Mouse (Mus musculus): ENCODE results near the gene Myom1.

The Myom1 gene

DNA sequence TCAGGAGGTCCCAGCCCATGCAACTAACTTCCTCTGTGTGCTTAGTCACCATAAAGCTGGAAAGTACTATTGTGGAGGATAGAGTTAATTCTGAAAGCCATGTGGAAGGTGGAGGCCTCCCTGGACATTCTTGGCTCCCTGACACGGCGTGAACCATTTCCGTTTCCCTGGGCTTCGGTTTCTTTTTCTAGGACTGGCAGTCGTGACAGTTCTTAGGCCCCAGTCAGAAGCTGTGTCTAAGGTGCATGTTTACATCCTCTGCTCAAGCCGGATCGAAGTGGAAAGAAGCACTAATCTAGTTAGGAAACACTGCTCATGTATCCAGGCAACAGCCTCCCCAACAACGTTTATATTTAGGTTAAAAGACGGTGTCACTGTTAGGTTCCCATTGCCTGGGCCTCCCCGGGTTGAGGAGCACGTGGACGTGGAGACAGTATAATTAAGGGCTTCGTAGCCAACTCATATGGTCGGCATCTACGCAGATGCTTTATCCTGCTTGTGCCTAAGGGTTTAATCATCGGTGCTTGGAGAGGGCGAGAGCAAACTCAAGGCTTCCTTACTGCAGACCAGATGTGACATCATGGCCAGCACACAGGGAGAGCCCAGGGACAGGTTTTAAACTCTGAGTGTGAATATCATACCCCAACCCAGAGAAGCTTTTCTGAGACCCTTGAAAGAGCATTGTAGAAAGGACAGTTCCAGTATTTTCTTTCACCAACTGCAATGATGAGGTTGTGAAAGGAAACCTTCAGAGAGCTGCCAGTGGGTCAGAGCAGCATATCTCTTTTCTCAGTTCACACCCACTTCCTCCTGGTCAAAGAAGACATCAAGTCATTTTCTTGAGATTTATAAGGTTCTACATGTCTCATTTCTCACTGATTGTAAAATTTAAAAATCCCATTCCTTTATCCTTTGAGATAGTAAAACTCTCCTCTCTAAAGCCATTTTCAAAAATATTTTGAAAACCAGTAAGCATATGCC, 100.4 kb downstream of the Myom1 start:
- DNase-seq (ENCODE audit: low spot score), result no peak

DNA sequence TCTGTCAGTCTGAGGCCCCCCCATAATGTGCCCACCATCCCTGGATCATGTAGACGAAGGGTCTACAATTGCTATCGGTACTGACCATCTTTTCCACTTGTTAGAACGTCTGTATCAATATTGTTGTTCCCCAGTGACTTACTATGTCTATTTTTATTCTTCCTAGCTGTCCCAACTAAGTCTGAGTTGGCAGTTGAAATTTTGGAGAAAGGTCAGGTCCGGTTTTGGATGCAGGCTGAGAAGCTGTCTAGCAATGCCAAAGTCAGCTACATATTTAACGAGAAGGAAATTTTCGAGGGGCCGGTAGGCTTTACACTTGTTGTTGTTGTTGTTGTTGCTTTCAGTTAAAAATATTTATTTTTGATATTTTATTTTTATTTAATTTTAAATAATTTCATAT, 102.9 kb downstream of the Myom1 start:
- DNase-seq (ENCODE audit: low spot score), result no peak

GRCm38 (mm10) chr17:71106250-71106649, 103.8 kb downstream of the Myom1 start:
- DNase-seq (ENCODE audit: low spot score), result no peak

DNA sequence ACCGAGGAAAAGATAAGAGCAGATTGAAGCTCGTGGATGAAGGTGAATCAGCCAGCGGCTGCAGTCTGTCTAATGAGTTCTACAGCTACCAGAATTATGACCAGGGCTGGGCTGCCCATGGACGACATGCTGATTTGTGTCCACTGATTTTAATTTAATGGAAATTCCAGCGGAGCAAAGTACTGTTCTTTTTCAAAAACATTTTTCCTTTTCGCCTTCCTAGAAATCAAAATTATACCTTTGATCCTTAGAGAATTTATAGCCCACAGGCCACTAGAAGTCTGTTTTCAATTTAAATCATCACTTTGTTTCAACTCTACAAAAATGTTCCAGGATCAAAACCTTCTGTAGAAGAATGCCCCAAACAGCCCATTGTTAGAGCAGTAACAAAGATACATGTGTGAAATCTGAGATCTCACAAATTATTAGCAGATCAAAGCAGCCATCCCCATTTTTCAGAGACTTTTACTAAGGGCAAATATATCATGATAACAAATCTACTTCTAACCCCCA, 108.4 kb downstream of the Myom1 start:
- no peak for DNase-seq (ENCODE audit: low spot score)

DNA sequence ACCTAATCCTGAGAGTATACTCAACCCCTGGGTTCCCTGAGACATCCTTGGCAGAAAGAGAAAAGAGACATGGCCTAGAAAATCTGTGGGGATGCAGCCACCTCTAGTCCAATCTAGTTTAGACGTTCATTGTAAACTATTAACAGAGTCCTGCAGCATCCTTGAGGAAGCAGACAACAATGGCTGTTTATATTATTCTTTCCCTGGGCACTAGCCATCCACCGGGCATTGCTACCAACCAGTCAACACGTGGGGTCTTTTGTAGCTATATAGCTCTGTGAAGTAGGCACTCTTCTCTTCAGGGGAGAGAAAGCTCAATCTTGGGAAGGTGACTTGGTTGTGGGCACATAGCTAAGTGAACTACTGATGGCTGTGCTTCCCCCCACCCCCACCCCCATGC, 110.3 kb downstream of the Myom1 start:
- no peak for DNase-seq (ENCODE audit: low spot score)

GRCm38 (mm10) chr17:71114282-71114681, 111.8 kb downstream of the Myom1 start:
- no peak for DNase-seq (ENCODE audit: low spot score)

DNA sequence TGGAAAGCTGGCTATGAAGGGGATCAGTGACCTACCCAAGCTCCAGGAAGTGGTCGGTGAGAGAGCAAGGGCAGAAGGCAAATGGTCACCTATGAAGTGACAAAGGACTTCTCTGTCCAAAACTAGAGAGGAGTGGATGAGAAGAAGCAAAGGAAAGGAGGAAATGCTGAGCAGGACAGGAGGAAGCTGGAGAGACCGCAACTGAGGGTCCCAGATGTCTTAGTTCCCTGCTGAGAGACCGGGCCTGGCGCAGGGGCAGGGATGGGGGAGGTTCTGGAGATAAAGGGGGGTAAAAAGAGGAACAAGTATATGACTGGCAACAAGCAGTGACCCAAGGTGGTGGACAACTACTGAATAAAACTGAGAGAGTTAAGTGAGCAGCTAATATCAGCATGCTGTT, 115.5 kb downstream of the Myom1 start:
- DNase-seq (ENCODE audit: low spot score), result no peak

- DNase-seq (ENCODE audit: low spot score), result no peak
These were observed 116.2 kb downstream of the Myom1 start for GRCm38 (mm10) chr17:71118607-71119006.

DNA sequence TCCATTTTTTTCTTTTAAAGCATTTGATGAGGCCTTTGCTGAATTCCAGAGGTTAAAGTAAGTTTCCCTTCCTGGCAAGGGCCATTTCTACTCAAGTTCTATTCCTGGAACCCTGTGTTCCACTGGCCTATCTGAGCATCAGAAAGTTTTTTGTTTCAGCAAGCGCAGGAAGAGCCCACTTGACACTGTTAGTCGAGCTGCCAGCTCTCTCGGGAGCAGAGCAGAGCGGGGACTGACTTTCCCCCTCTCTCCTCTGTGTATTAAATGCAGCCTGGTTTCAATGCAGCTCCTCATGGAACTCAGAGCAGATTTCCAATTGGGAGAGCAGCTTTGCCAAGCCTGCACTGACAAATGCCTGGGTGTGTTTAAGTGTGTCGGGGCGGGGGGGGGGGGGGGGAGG, 118.2 kb downstream of the Myom1 start:
- DNase-seq (ENCODE audit: low spot score), result no peak

DNA sequence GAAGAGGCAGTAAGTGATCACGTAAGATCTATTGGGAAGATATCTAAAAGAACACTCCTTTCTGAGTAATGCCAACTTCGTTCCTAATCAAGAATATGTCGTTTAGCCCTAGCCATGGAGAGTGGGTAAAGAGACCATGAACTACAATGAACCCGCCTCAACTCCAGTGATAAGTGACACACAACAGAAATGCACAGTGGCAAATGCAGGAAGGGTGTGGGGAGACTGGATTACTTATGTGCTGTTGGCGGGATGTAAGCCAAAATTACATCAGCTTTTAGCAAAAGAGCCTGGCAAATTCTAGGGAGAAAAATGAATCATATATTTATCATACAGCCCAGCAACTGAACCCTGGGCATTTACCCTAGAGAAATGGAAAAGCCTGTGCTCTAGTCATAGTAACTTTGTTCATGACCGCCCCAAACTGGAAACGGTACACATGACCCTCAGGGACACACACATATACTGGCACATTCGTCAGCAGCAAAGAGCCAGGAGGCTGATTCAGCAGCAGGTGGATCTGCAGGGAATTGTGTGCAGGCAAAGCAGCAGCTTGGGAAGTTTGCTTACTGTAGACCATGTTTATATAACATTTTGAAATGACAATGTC, 121.7 kb downstream of the Myom1 start:
- DNase-seq (ENCODE audit: low spot score), result no peak

DNA sequence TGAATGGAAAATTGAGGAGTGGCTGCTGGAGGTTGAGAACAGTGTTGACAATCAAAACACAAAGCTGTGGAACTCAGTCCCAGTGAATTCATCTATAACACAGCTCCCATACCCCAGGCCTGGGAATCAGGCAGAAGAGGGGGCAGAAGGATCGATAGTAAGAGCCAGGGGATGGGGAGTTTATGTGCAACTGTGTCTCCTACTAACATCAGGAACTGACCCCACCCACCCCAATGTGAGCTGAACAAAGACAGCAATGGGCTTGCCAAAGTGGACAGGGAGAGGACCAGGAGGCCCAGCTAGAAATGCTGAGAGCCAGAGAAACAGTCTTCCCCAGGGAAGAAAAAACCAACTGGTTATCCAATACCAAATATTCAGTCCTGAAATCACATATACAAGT, 122.2 kb downstream of the Myom1 start:
- DNase-seq (ENCODE audit: low spot score), result no peak

- DNase-seq (ENCODE audit: low spot score), result no peak
These were observed 123.1 kb downstream of the Myom1 start for GRCm38 (mm10) chr17:71125519-71125918.

- no peak for DNase-seq (ENCODE audit: low spot score)
These were observed 123.6 kb downstream of the Myom1 start for GRCm38 (mm10) chr17:71126001-71126400.

GRCm38 (mm10) chr17:71127464-71128110, 125.2 kb downstream of the Myom1 start:
- no peak for DNase-seq (ENCODE audit: low spot score)

DNA sequence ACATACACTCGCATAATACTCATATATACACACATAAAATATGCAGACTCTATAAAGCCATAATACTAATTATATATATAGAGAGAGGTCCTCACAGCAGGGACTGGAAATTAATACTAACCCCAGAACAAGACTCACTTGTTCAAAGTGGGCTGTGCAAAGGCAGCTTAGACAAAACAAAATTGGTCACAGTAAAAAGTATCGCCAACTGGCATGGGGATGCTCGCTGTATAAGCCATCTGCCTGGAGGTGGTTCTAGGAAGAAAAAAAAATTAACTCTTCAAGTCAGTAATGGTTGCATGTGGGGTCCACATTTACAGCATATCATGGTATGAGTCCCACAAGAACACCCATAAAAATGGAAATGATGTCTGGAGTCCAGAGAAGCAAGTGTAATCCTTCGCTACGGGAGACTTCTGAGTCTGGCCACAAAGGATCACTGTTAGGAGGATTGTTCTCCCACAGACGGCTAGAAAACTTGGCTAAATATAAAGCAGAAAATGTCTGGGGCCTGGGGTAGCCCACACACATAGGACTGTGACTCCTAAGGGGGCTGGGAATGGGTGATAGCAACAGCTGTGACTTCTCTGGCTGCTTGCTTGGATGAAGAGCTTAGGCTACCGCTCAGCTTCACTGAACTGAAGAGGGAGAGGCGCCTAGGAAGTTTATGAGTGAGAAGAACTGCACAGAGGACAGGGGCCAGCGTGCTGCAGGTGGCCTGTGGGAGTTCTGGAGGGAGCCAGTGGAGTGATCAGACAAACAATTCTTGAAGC, 127.2 kb downstream of the Myom1 start:
- no peak for DNase-seq (ENCODE audit: low spot score)

DNA sequence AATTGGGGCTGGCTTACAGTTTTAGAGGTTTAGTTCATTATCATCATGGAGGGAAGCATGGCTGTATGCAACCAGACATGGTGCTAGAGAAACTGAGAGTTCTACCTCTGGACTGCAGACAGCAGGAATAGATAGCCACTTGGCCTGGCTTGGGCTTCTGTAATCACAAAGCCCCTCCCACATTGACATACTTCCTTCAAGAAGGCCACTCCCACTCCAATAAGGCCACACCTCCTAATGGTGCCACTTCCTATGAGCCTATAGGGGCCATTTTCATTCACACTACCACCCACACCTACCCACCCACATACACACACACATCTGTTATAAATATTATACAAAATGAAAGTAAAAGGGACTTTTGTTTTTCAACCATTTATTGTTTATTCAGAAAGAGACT, 129.8 kb downstream of the Myom1 start:
- no peak for DNase-seq (ENCODE audit: low spot score)

DNA sequence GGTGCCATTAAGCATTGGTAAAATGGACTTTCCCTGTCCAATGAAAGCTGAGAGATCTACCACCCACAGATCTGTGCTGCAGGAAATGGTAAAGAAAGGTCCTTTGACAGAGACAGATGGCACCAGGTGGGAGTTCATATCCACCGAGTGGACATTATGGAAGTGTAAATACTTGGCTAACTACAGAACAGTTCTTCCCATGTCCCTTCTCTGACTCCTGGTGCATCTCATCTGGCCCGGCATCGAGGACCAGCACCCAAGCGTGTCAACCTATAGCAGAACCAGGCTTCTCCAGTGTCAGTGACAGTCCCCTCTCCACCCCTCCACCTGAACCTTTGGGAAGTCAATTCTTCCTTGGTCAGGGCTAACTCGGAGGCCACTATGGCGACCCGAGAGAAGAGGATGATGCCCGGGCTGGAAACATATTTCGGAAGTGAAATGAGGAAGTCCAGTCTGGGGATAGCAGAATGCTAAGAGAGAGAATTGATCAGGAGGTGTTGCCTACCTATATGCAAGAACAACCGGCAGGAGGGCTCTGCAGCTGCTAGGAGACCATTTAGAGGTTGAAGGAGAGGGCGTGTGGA, 130.5 kb downstream of the Myom1 start:
- DNase-seq (ENCODE audit: low spot score), result no peak

DNA sequence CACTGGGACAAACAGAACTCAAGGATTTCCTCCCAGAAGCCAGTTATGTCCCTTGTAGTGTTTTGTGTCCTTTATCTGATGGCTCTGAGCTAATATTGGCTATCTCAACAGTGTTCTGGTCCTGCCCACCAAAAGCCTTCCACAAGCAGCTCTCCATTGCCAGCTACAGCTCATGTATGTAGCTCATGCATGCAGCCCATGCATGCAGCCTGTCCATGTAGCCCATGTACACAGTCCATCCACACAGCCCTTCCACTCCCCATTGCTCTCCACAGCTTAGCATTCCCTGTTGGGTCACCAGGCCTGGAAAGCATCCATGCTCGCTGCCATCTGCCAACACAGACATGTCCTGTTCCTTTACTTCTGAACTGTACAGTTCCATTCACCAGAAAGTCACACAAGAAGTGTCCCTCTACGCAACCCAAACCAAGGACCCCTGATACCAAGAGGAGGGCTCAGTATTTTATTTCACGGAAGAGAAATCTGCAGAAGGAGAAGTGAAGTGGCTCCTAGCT, 132.1 kb downstream of the Myom1 start:
- no peak for DNase-seq (ENCODE audit: low spot score)

DNA sequence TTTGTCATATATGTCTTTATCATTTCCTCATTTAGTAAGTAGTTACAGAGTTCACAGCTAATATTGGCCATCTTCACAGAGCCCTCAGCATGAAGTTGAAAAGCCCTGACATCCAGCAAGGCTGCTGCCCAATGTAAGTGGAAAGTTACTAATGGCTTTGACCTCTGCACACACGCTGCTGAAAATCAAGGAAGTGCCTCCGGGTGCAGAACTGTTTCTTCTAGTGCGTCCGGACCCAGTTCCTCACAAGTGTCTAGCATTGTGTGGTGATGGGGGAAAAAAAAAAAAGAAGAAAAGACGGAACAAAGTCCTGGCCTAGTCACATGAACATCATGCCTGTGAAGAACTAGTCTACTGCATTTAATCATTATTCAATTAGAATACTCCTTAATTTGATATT, 132.7 kb downstream of the Myom1 start:
- DNase-seq (ENCODE audit: low spot score), result no peak

- no peak for DNase-seq (ENCODE audit: low spot score)
These were observed 133.4 kb downstream of the Myom1 start for GRCm38 (mm10) chr17:71135866-71136265.
